In genomic region chr6:54383893-54384524, GRCm38 (mm10) we compare ENCODE assay signal across 28 mouse cellular contexts. TPM values are rescaled to one million over a fixed set of nuclear protein-coding genes. Genes with fewer than 3 reads are reported as not detected.
DNase-seq lines count a peak whose midpoint lies in the region; TF ChIP-seq lines count a peak whose summit lies in the region.
"Had no signal": no experiment of that assay in that cellular context is flagged by ENCODE, and none has a peak within 500 bp of the region (broad histone marks: within the 10 kb centered on the region; RNA-seq: fewer than 3 reads in every experiment).

No protein-coding gene starts in this region.

- 28% methylated on average over 12 of the region's 12 CpGs for WGBS in small intestine, adult 2 months

- peak overlapping the region; percentile 92 for H3K27ac ChIP-seq in small intestine, adult 2 months (ENCODE audit: insufficient read depth, low read depth, low read length)
- H3K27ac ChIP-seq: hindbrain, embryonic 14.5 days; liver, embryonic 14.5 days; midbrain, embryonic 10.5 days; stomach, embryonic 15.5 days had no signal

- no peak for TF ChIP-seq CTCF in small intestine, adult 2 months (IDR thresholded peaks at IDR 0.05; ENCODE audit: extremely low read depth, insufficient read length, insufficient replicate concordance, low read depth, low read length)

- peaks cover 17% of the 10 kb centered on the region; the same call in 1 of the 2 replicates for H3K4me1 ChIP-seq in small intestine, adult 2 months (ENCODE audit: control insufficient read depth, insufficient read depth, insufficient read length, low read length)

- no peaks in the 10 kb centered on the region for H3K36me3 ChIP-seq in small intestine, adult 2 months (ENCODE audit: control insufficient read depth, insufficient read depth, low read length)
- H3K36me3 ChIP-seq: midbrain, embryonic 10.5 days; stomach, embryonic 15.5 days had no signal

- DNase-seq in cerebellum, postnatal 10 days: peak; percentile 11 to 13
- no peak for DNase-seq in cerebellum, adult 9-11 months
- DNase-seq in kidney, postnatal 10 days: peak; percentile 15
- DNase-seq in kidney, adult 8-10 months: no peak
- peak; percentile 26 for DNase-seq in right cerebral cortex, postnatal 4 days
- no peak for DNase-seq in right cerebral cortex, postnatal 25 days
- DNase-seq in c-Kit-positive CD71-positive TER-119-positive erythroid progenitor cells, embryonic 14.5 days (ENCODE audit: low spot score): no peak
- DNase-seq: adrenal gland, adult 8-10 months; cerebellum, adult 8-10 months; embryo, embryonic 11 days; gastrocnemius, postnatal 10 days; heart, postnatal 4 days; kidney, adult 9 months; kidney, postnatal 14 days; layer of hippocampus, adult 9-11 months; liver; lung, adult 2 months; retina, postnatal 1 day; thymus, adult 18-20 months; thymus, postnatal 36 days had no signal

- H3K27me3 ChIP-seq in small intestine, adult 2 months (ENCODE audit: control insufficient read depth, insufficient read depth, low read length): no peaks in the 10 kb centered on the region
- H3K27me3 ChIP-seq: stomach, embryonic 15.5 days had no signal

- peak overlapping the region; percentile 10; the same call in 1 of the 2 replicates for H3K4me3 ChIP-seq in small intestine, adult 2 months (ENCODE audit: low read depth, low read length)
- H3K4me3 ChIP-seq: erythroblast, embryonic 14.5 days; midbrain, embryonic 10.5 days; myocyte; stomach, embryonic 15.5 days had no signal

- no peak for TF ChIP-seq POLR2A in small intestine, adult 2 months (IDR thresholded peaks at IDR 0.05; ENCODE audit: low read depth, low read length)

RNA-seq across cellular contexts. Expression of gene Wipf3, which starts 45.4 kb away (rescaled TPM):
- polyA plus RNA-seq in small intestine, adult 2 months (2012; rRNA removed): 4.2 and 8.8 TPM in 2 replicates
- polyA plus RNA-seq: activated CD4-positive, CD25-positive, alpha-beta regulatory T cell, adult 4 months; erythroblast, embryonic 14.5 days had no signal

RNA-seq across cellular contexts. Expression of gene Prr15, which starts 58.4 kb away (rescaled TPM):
- polyA plus RNA-seq in small intestine, adult 2 months (2012; rRNA removed): 21.2 and 166 TPM in 2 replicates
- polyA plus RNA-seq: activated CD4-positive, CD25-positive, alpha-beta regulatory T cell, adult 4 months; erythroblast, embryonic 14.5 days had no signal

Comparison
In these comparisons a context has a peak if more than half of its experiments do, and no peak if none do; other contexts are left out.
1. DNase-seq: peak in cerebellum, postnatal 10 days (2 of 2), kidney, postnatal 10 days (single experiment) and right cerebral cortex, postnatal 4 days (single experiment); none in cerebellum, adult 9-11 months (single experiment), kidney, adult 8-10 months (0 of 2), right cerebral cortex, postnatal 25 days (single experiment) and c-Kit-positive CD71-positive TER-119-positive erythroid progenitor cells, embryonic 14.5 days (single experiment).